Mouse (Mus musculus) gastrocnemius, adult 2 months (tissue): ENCODE results near the gene Actr6. TPM values are rescaled to one million over a fixed set of nuclear protein-coding genes. Genes with fewer than 3 reads are reported as not detected.
A peak's percentile ranks its signal among the peaks of the same experiment; 100 is the strongest.

Experiments
- DNase-seq: peaks from one replicate; pipeline ENCODE4 v3.0.0; 2022
- H3K27ac ChIP-seq: fragments of 200-600 bp; 2 replicates; pipeline ENCODE4 v1.8.1; 2022; ENCODE audit warnings: mild to moderate bottlenecking
- H3K4me3 ChIP-seq: fragments of 200-600 bp; 2 replicates; pipeline ENCODE4 v1.8.1; 2022; ENCODE audit warnings: mild to moderate bottlenecking, moderate library complexity
- CTCF ChIP-seq: fragments of 200-600 bp; IDR thresholded peaks from 2 replicates; pipeline ENCODE4 v1.8.1; 2022; ENCODE audit warnings: antibody characterized with exemption, mild to moderate bottlenecking, moderate library complexity
- intact Hi-C: fragments of 180-260 bp; cut with DNase I; formaldehyde crosslinking; loops from one replicate; pipeline ENCODE4 v1.15.1; 2025
- total RNA-seq, 2 experiments: library from RNA; stranded (reverse); gene quantifications; 2 replicates each; pipeline ENCODE4 v1.2.3; 2021

Gene Actr6
- total RNA-seq, 2 experiments from 2014 or later, result 5.2 to 8.8 TPM

DNA sequence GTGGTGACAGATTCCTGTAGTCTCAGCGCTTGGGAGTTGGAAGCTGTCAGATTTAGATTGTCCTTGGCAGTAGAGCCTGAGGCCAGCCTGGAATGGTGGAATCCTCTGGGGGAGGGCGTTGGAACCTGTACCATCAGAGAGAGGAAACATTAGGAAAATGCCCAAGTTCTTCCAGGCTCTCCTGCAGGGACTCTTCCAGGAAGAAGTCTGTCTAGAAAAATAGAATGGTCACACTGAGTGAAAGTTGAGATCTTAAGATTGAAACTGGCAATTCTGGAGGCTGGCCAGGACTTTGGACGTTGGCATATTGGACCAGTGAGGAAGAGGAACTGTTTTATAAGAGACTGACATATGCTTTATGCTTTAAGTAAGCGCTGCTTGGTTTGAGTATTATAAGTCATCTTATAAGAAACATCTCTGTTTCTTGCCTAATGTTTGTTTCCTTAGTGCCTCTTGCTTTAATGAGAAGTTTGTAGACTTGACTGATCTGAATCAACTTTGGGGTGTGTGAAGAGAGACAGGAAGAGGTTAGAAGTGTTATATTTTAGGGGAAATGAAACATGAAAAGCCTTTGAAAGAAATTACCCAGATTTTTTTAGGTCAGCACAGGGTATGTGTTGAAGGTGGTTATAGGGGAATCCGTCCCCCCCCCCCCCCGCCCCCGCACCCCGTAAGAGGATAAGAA lies 15.3 kb upstream of the Actr6 start:
- intact Hi-C loops, result no loop called here
- peak overlapping the region; percentile 24 for H3K27ac ChIP-seq
- no peak overlapping the region for H3K4me3 ChIP-seq
- DNase-seq, result peak; percentile 33
- TF ChIP-seq CTCF, result no peak

DNA sequence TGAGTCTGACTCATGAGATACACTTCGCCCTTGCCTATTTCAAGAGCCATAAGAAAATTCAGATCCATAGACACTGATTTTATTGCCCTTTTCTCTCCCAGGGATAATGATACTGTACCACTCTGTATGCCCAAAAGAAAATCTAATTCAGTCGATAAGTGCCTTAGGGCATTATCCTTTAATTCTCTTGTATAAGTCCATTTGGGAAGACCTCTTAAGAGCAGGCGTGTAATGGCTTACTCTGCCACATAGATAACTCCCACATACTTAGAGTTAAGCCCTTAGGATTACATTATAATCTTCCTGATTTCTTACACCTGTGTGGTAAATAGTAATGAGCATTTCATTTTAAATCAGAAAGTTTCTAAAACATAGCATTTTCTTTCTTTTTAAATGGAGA lies 14.5 kb upstream of the Actr6 start:
- DNase-seq, result no peak
- intact Hi-C loops, result no loop called here
- TF ChIP-seq CTCF, result no peak
- 0 out of 2 replicates have a peak overlapping the region, but pooled peaks have one; percentile 98 for H3K27ac ChIP-seq
- peak overlapping the region; percentile 100; the same call in 1 of the 2 replicates for H3K4me3 ChIP-seq

DNA sequence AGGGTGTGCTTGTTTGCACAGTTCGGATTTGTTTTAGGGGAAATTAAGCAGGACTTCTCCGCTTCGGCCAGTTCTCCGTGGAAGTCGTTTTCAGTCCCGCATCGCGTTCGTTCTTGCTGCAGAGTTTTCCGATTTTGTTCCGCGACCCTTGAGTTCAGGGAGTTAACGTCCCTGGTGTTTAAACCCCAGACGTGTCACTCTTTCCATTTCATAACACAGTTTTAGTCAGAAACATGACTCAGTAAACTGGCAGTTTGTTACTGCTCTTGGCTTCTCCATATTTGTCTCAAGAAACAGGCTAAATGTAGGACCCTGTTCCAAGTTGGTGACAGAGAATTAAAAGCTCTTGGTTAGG lies 13.5 kb upstream of the Actr6 start:
- Histone ChIP-seq H3K27ac (peak overlapping the region; percentile 98), H3K4me3 (peak overlapping the region; percentile 100)
- DNase-seq, result no peak
- intact Hi-C loops, result no loop called here
- no peak for TF ChIP-seq CTCF

DNA sequence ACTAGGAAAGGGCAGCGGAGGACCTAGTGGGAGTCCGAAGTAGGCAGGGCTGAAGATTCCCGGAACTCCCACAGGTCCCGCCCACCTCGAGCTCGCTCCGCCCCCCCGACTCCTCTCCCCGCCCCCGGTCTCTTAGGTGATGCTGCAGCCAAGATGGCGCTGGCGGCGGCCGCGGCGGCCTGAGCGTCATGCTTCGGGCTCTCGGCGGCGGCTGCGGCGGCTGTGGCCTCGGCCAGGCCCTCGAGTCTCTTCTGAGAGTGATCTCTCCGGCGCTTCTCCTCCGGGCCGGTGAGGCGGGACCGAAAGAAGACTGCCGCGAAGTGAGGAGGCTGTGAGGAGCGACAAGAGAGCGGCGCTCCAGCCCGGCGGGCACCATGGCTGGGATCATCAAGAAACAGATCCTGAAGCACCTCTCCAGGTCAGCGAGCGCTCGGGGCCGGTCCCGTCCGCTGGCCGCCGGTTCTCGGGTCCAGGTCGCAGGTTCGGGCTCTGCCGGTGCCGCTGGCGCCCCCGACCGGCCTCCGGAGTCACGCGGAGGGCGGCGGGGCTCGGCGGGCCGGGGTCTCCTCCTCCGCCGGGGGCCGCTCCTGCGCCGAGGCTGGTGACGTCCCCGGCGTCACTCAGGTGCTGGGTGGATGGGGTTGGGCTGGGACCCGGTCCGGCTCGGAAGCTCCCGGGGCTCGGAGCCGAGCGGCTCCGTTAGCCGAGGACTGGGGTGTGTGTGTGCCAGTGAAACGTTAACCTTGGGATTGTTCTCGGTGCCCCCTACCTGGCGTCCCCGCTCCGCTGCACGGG lies 13.0 kb upstream of the Actr6 start, which contains the start of gene Uhrf1bp1l:
TSS of gene Uhrf1bp1l (plus strand) at position 121 of the 795 bp plus-strand sequence.
- intact Hi-C loops, result no loop called here
- peak within 1 kb of the TSS; percentile 98 for H3K27ac ChIP-seq
- TF ChIP-seq CTCF, result no peak; the same call in 1 of the 2 replicates
- peak within 1 kb of the TSS; percentile 100 for H3K4me3 ChIP-seq
- DNase-seq, result peak; percentile 96

DNA sequence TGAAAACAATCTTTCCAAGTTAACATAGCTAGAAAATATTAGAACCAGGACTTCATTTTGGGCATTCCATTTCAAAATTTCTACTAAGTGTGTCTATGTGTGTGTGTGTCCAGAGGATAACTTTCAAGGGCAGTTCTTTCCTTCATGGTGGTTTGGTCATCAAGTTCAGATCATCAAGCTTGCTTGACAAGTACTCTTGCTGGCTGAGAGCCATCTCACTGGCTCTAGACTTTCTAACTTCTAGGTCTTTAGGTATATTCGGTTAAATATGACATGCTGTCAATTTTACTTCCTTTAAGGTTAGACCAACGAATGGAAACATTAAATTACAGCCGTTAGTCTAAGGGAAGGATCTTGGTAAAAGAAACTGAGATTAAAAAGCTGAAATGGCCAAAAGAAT lies 12.2 kb upstream of the Actr6 start:
- Histone ChIP-seq H3K27ac (peak overlapping the region; percentile 98), H3K4me3 (peak overlapping the region; percentile 100)
- no peak for TF ChIP-seq CTCF
- intact Hi-C loops, result no loop called here
- no peak for DNase-seq

DNA sequence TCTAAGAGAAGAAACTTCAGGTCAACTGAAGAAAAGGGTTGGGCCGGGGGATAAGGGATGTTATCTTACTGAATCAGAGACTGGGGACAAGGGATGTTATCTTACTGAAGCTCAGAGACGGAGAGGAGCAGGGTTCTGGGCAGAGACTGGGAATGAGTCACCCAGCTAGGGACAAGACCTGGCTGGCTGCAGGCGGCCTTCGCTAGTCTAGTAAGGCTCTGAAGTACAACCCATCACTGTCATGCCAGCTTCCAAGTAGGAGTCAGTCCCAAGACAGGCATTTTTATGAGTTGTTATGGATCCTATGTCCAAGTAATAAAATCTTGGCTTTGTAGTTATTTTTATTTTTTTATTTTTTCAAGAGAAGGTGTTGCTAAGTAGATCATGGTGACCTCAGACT lies 11.2 kb upstream of the Actr6 start:
- H3K27ac ChIP-seq, result peak overlapping the region; percentile 98
- intact Hi-C loops, result no loop called here
- TF ChIP-seq CTCF, result no peak
- no peak for DNase-seq
- no peak overlapping the region for H3K4me3 ChIP-seq

DNA sequence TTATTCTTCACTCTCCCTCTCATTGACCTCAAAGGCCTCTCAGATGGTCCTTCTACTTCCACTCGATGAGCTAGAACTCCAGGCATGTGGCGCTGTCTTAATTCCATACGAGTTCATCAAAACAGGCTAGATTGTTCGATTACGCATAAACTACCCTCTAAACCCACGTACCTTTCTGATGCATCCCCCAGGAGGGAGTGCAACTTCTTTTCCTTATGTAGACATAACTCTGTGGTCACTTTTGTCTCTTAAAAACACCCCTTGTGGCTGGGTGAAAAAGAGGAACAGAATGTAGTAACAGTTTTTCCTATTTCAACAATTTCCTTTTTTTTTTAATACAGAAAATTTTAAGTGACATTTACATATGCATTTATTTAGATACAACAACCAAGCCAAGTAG lies 8.9 kb upstream of the Actr6 start:
- intact Hi-C loops, result no loop called here
- DNase-seq, result no peak
- Histone ChIP-seq H3K27ac (no peak overlapping the region), H3K4me3 (no peak overlapping the region)
- no peak for TF ChIP-seq CTCF

DNA sequence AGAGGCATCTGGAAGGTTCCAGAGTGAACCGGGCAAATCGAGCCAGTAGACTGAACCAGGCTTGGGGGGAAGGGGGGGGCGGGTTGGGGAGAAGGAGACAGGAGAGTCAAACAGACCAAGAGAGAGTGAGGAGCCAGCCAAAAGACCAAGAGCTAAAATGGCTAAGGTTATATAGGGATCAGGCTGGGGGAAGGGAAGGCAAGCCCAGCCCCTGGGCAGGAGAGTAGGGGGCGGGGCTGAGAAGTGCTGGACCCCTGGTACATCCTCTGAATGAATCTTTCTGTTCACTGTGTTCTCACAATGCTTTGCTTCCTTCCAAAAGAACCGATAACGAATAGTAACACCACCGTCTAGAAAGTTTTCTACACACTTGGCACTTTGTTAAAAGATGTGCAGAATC lies 7.6 kb upstream of the Actr6 start:
- TF ChIP-seq CTCF, result no peak
- Histone ChIP-seq H3K4me3 (no peak overlapping the region), H3K27ac (no peak overlapping the region)
- intact Hi-C loops, result no loop called here
- no peak for DNase-seq

DNA sequence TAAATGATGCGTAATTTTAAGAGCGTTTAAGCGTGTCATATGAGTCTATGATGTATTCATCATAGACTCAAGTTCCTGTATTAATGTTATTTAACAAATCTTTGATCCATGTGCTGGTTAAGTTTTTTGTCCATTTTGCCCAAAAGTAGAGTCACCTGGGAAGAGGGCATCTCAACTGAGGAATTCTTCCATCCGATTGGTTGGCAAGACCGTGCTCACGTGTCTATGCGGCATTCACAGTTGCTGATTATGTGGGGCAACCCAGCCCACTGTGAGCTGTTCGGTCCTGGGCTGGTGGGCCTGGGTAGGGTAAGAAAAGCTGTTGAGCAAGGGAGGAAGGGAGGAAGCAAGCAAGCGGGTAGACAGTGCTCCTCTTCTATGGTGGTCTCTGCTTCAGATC lies 6.3 kb upstream of the Actr6 start:
- intact Hi-C loops, result no loop called here
- Histone ChIP-seq H3K4me3 (no peak overlapping the region), H3K27ac (no peak overlapping the region)
- DNase-seq, result no peak
- TF ChIP-seq CTCF, result no peak

DNA sequence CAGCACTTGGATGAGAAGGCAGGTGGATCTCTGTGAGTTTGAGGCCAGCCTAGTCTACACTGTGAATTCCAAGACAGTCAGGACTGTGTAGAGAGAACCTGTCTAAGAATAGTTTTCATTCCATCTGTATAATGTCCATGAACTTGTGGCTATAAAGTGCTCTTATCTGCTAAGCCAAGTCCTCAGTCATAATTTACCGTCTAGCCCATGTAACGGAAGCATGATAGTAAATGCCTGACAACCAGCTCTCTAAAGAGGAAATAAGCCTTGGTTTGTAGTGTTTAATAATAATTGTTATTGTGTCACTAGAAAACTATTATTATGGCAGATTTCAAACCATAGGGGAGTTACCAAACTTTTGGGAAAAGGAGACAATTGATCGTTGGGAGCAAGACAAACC lies 5.8 kb upstream of the Actr6 start:
- DNase-seq, result no peak
- Histone ChIP-seq H3K4me3 (no peak overlapping the region), H3K27ac (no peak overlapping the region)
- intact Hi-C loops, result no loop called here
- TF ChIP-seq CTCF, result no peak

DNA sequence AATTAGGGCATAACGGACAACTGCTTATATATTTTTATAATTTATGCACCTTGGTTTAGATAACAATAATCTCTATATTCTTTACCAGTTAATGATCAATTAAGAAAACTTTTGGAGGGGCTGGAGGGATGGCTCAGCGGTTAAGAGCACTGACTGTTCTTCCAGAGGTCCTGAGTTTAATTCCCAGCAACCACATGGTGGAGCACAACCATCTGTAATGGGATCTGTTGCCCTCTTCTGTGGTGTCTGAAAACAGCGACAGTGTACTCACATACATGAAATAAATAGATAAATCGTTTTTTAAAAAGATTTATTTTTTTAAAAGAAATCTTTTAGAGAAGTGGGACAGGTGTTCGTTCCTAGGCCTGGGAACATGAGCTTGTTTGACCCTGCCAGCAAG lies 5.0 kb upstream of the Actr6 start:
- intact Hi-C loops, result no loop called here
- TF ChIP-seq CTCF, result peak; percentile 8; the same call in 1 of the 2 replicates
- DNase-seq, result no peak
- H3K27ac ChIP-seq, result 0 out of 2 replicates have a peak overlapping the region, but pooled peaks have one; percentile 24
- no peak overlapping the region for H3K4me3 ChIP-seq

DNA sequence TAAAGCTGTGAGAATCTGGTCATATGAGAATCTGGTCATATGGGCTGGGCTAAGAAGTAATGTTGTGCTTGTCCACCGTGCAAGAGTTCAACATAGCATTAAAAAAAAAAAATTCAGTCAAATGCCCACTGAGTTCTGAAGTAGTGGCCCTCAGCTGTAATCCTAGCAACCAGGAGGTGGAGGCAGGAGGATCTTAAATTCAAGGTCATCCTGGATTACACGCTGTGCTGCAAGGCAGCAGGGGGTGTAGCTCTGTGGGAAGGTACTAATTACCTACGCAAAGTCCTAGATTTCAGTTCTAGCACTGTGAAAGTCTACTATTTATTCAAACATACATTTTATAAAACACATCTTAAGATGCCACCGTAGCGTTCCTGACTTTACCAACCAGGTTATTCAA lies 754 bp downstream of the Actr6 start:
- H3K4me3 ChIP-seq, result peak overlapping the region; percentile 85
- intact Hi-C loops, result no loop called here
- no peak for TF ChIP-seq CTCF
- DNase-seq, result no peak
- H3K27ac ChIP-seq, result peak overlapping the region; percentile 86; the same call in 1 of the 2 replicates

DNA sequence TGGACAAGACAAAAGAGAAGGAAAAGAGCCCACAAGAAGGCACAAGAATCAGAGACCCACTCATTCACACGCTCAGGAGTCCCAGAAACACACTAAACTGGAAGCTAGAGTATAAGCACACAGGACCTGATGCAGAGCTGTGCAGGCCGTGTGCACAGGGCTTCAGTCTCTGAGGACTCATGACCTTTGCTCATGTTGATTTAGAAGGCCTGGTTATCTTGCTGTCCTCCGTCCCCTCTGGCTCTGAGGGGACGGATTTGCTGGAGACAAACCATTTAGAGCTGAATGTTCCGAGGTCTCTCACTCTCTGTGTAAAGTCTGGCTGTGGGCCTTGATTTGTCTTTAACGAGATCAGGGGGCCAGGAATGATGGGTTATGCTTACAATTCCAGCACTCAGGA lies 1.7 kb downstream of the Actr6 start:
- DNase-seq, result no peak
- no peak for TF ChIP-seq CTCF
- Histone ChIP-seq H3K27ac (no peak overlapping the region), H3K4me3 (no peak overlapping the region)
- intact Hi-C loops, result no loop called here
